In the genomic region with DNA sequence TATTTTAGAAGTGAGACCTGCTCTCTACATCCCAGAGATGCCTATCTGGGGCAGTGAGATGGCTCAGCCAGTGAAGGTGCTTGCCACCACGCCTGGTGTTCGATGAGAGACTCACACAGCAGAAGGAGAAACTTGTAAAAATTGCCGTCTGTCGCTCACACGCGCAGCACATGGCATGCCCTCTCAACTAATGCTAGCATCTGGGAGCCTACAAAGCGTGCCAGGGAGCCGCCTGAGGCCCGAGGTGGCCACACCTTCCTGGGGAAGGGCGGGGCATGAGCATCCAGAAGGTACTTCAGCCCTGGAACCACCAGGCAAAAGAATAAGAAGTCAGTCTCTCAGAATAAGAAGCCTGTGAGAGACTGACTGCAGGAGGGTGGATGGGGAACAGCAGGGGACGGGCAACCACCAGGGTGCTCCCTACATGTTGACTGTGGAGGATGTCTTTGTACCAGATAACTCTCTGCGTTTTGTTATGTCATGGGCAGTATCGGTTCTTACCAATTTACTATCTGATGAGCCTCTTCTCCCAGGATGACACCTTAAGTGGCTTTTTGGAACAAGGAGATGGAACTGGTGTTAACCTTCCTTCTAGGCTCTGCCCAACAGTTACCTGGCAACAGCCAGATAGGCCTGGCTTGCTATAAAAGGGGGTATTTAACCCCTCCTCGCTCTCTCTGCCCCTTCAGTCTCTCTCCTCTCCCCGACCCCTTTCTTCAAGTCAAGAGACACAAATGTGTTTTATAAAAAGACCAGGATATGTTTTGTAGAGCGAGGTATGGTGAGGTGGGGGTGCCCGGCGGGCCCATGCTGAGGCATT, we compare ENCODE assay signal across 10 mouse cellular contexts. TPM values are rescaled to one million over a fixed set of nuclear protein-coding genes. Genes with fewer than 3 reads are reported as not detected.
A peak's percentile ranks its signal among the peaks of the same experiment; 100 is the strongest.
DNase-seq lines count a peak whose midpoint lies in the region; ATAC-seq and TF ChIP-seq lines count a peak whose summit lies in the region.
"Had no signal": no experiment of that assay in that cellular context is flagged by ENCODE, and none has a peak within 500 bp of the region (broad histone marks: within the 10 kb centered on the region; RNA-seq: fewer than 3 reads in every experiment).

No protein-coding gene starts in this region.

- H3K4me3 ChIP-seq in embryonic facial prominence, embryonic 15.5 days (replicated peaks) = no peak overlapping the region
- no peak overlapping the region for H3K4me3 ChIP-seq in midbrain, postnatal 0 days (ENCODE audit: low read depth, low read length)
- H3K4me3 ChIP-seq in left cerebral cortex, adult 2 months = no peak overlapping the region
- H3K4me3 ChIP-seq: myocyte had no signal

- H3K27ac ChIP-seq in embryonic facial prominence, embryonic 15.5 days (replicated peaks) = 0 out of 2 replicates have a peak overlapping the region, but pooled peaks have one; percentile 17
- H3K27ac ChIP-seq in midbrain, postnatal 0 days (ENCODE audit: low read depth, low read length) = peak overlapping the region; percentile 62
- no peak overlapping the region for H3K27ac ChIP-seq in left cerebral cortex, adult 2 months

- H3K36me3 ChIP-seq in embryonic facial prominence, embryonic 15.5 days = no peaks in the 10 kb centered on the region
- no peaks in the 10 kb centered on the region for H3K36me3 ChIP-seq in midbrain, postnatal 0 days (ENCODE audit: insufficient read depth, low read length)

- TF ChIP-seq CTCF in midbrain, postnatal 0 days (IDR thresholded peaks at IDR 0.05) = peak; percentile 19; the same call in 1 of the 2 replicates
- TF ChIP-seq CTCF in left cerebral cortex, adult 2 months (IDR thresholded peaks at IDR 0.05) = no peak

- no peaks in the 10 kb centered on the region for H3K27me3 ChIP-seq in embryonic facial prominence, embryonic 15.5 days
- no peaks in the 10 kb centered on the region for H3K27me3 ChIP-seq in midbrain, postnatal 0 days (ENCODE audit: insufficient read depth, low read length)

- H3K4me1 ChIP-seq in embryonic facial prominence, embryonic 15.5 days = peaks cover 6% of the 10 kb centered on the region
- peaks cover 9% of the 10 kb centered on the region; the same call in 1 of the 2 replicates for H3K4me1 ChIP-seq in midbrain, postnatal 0 days (ENCODE audit: insufficient read depth, low read length)

- DNase-seq in layer of hippocampus, adult 11-12 months (ENCODE audit: low spot score) = peak; percentile 19
- no peak for DNase-seq in layer of hippocampus, postnatal 36 days
- DNase-seq in layer of hippocampus, postnatal 14 days (ENCODE audit: low spot score in 2 of 2) = peak; percentile 29 to 31
- DNase-seq in midbrain, postnatal 0 days (ENCODE audit: low spot score) = peak; percentile 27
- no peak for DNase-seq in ovary, postnatal 36 days (ENCODE audit: low spot score)
- no peak for DNase-seq in frontal cortex, postnatal 10 days (ENCODE audit: low spot score in 2 of 2)
- DNase-seq in left cerebral cortex, adult 2 months (ENCODE audit: extremely low spot score in 1 of 2, low spot score in 2 of 2) = no peak

- no peak overlapping the region for H3K9ac ChIP-seq in embryonic facial prominence, embryonic 15.5 days
- H3K9ac ChIP-seq in midbrain, postnatal 0 days (replicated peaks; ENCODE audit: low read length, poor library complexity, severe bottlenecking) = no peak overlapping the region

- intact Hi-C loops in left cerebral cortex, adult 2 months (cut with DNase I) = no loop called here

- H3K9me3 ChIP-seq in embryonic facial prominence, embryonic 15.5 days (replicated peaks) = no peaks in the 10 kb centered on the region
- H3K9me3 ChIP-seq in midbrain, postnatal 0 days (ENCODE audit: low read length) = no peaks in the 10 kb centered on the region

- no peak for ATAC-seq in embryonic facial prominence, embryonic 15.5 days (ENCODE audit: insufficient number of reproducible peaks, low FRiP score, low TSS enrichment, low read depth)
- 0 out of 2 replicates have a peak, but pooled peaks have one; percentile 7 for ATAC-seq in midbrain, postnatal 0 days (ENCODE audit: low FRiP score)

- 18% methylated on average over 18 of the region's 18 CpGs for WGBS in embryonic facial prominence, embryonic 15.5 days
- 18% methylated on average over 18 of the region's 18 CpGs for WGBS in midbrain, postnatal 0 days

- no peak overlapping the region for H3K4me2 ChIP-seq in embryonic facial prominence, embryonic 15.5 days (replicated peaks)
- peak overlapping the region; percentile 32 for H3K4me2 ChIP-seq in midbrain, postnatal 0 days (ENCODE audit: low read depth, low read length, poor library complexity, severe bottlenecking)

RNA-seq across cellular contexts. Expression of gene Rdm1, which starts 9.8 kb away (rescaled TPM):
- total RNA-seq in layer of hippocampus, postnatal 36 days (2021) = 1 to 10 TPM; 6.7 to 9.4 TPM
- polyA plus RNA-seq in embryonic facial prominence, embryonic 15.5 days (2015; fragmentation: Nextera tagmentation; extraction: Ambion mirVana) = 51.1 and 54.6 TPM in 2 replicates
- total RNA-seq in layer of hippocampus, postnatal 14 days (2021) = 1 to 10 TPM; 4.7 to 6.3 TPM
- 2.8 and 3.6 TPM in 2 replicates for total RNA-seq in midbrain, postnatal 0 days (2014; rRNA removed)
- polyA plus RNA-seq in midbrain, postnatal 0 days (2015; fragmentation: Nextera tagmentation; extraction: Ambion mirVana) = 8.3 and 9.2 TPM in 2 replicates
- 1 to 10 TPM; 7.8 to 9.5 TPM for total RNA-seq in left cerebral cortex, adult 2 months (2021)

RNA-seq across cellular contexts. Expression of gene Gm11634, which starts 18.1 kb away (rescaled TPM):
- total RNA-seq in layer of hippocampus, postnatal 36 days (2021) = not detected
- polyA plus RNA-seq in embryonic facial prominence, embryonic 15.5 days (2015; fragmentation: Nextera tagmentation; extraction: Ambion mirVana) = not detected in 2 replicates
- not detected for total RNA-seq in layer of hippocampus, postnatal 14 days (2021)
- total RNA-seq in midbrain, postnatal 0 days (2014; rRNA removed) = not detected in 2 replicates
- not detected in 2 replicates for polyA plus RNA-seq in midbrain, postnatal 0 days (2015; fragmentation: Nextera tagmentation; extraction: Ambion mirVana)
- not detected for total RNA-seq in left cerebral cortex, adult 2 months (2021)
- polyA plus RNA-seq: myocyte; urinary bladder, adult 2 months had no signal

RNA-seq across cellular contexts. Expression of gene Tmem106a, which starts 35.1 kb away (rescaled TPM):
- total RNA-seq in layer of hippocampus, postnatal 36 days (2021) = 1 to 10 TPM; 1.3 to 2.7 TPM
- polyA plus RNA-seq in embryonic facial prominence, embryonic 15.5 days (2015; fragmentation: Nextera tagmentation; extraction: Ambion mirVana) = 7.5 and 9.6 TPM in 2 replicates
- total RNA-seq in layer of hippocampus, postnatal 14 days (2021) = 1 to 10 TPM; 2.0 to 4.1 TPM
- 1.5 and 3.0 TPM in 2 replicates for total RNA-seq in midbrain, postnatal 0 days (2014; rRNA removed)
- 3.5 and 3.6 TPM in 2 replicates for polyA plus RNA-seq in midbrain, postnatal 0 days (2015; fragmentation: Nextera tagmentation; extraction: Ambion mirVana)
- total RNA-seq in left cerebral cortex, adult 2 months (2021) = 1 to 10 TPM; 1.3 to 1.9 TPM

RNA-seq across cellular contexts. Expression of gene Arl4d, which starts 48.2 kb away (rescaled TPM):
- total RNA-seq in layer of hippocampus, postnatal 36 days (2021) = 10 to 100 TPM; 12.9 to 13.8 TPM
- polyA plus RNA-seq in embryonic facial prominence, embryonic 15.5 days (2015; fragmentation: Nextera tagmentation; extraction: Ambion mirVana) = 6.0 and 6.9 TPM in 2 replicates
- 10 to 100 TPM; 12.6 to 14.2 TPM for total RNA-seq in layer of hippocampus, postnatal 14 days (2021)
- 4.5 and 6.9 TPM in 2 replicates for total RNA-seq in midbrain, postnatal 0 days (2014; rRNA removed)
- polyA plus RNA-seq in midbrain, postnatal 0 days (2015; fragmentation: Nextera tagmentation; extraction: Ambion mirVana) = 5.7 and 7.1 TPM in 2 replicates
- 10 to 100 TPM; 33.5 to 50.4 TPM for total RNA-seq in left cerebral cortex, adult 2 months (2021)

Comparison
In these comparisons a context has a peak if more than half of its experiments do, and no peak if none do; other contexts are left out.
1. DNase-seq: peak in layer of hippocampus, adult 11-12 months (single experiment), layer of hippocampus, postnatal 14 days (2 of 2) and midbrain, postnatal 0 days (single experiment); none in layer of hippocampus, postnatal 36 days (0 of 2), ovary, postnatal 36 days (single experiment), frontal cortex, postnatal 10 days (0 of 2) and left cerebral cortex, adult 2 months (0 of 2).